Mouse (Mus musculus) monocyte, adult 5-6 weeks (primary cell): ENCODE results near the gene 1110057P08Rik. TPM values are rescaled to one million over a fixed set of nuclear protein-coding genes. Genes with fewer than 3 reads are reported as not detected.
"Not testable (repeated sequence)": the region's sequence is repeated elsewhere in the genome, so short reads cannot be mapped to it uniquely, and the experiment has no call there.

Experiments
- ATAC-seq: fragments of 153-309, 156-312 bp; replicated peaks from 2 replicates; pipeline ENCODE4 v1.8.0; 2017; ENCODE audit warnings: mild to moderate bottlenecking; ENCODE audit not compliant: low TSS enrichment, insufficient number of reproducible peaks, severe bottlenecking, poor library complexity, low FRiP score
- total RNA-seq: library from RNA; stranded (forward); fragments of 200-1000, 200-491, 200-594 nt; gene quantifications from 3 replicates; pipeline ENCODE4 v1.2.3, GENCODE M21; 2017

Gene 1110057P08Rik
- not detected in 3 replicates for total RNA-seq

DNA sequence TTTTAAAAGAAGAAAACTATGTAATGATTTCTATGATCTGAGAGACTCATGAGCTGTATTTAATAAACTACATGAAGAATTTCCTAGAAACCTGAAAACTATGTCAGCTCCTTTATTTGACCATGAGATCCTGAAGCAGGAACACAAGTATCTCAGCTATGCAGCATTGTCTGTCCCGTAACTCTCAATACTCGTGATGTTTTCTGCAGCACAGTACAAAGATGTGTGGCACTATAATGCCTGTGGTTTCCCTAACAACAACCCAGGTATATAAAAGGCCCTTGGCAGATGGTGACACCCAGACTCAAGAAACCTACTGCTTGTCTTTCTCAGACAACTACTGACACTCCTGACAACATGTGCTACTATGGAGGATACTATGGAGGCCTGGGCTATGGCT lies at the start of gene 1110057P08Rik:
1110057P08Rik (plus strand) TSS at position 301 of the 400 bp plus-strand sequence.
- ATAC-seq: no peak

- ATAC-seq: no peak
These were observed 34.0 kb upstream of the 1110057P08Rik start, which contains the start of gene Gm6358 for GRCm38 (mm10) chr16:89140551-89140950. Gene Gm6358 (plus strand): TSS chr16:89140851.

- no peak for ATAC-seq
These were observed 23.7 kb upstream of the 1110057P08Rik start, which contains the start of gene Gm10061 for GRCm38 (mm10) chr16:89150786-89151185. Gene Gm10061 (plus strand): TSS chr16:89151086.

DNA sequence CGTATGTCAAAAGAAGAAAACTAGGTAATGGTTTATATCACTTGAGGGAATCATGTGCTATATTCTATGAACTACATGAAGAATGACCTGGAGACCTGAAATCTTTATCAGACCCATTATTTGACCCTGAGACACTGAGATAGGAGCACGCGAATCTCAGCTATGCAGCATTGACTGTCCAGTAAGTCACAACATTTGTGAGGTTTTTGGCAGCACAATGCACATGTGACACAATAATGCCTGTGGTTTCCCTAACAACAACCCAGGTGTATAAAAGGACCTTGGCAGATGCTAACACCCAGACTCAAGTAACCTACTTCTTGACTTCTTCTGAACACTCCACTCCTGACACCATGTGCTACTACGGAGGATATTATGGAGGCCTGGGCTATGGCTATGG lies 16.9 kb upstream of the 1110057P08Rik start, which contains the start of gene Gm9789:
Gm9789 (plus strand) TSS at position 301 of the 400 bp plus-strand sequence.
- no peak for ATAC-seq

DNA sequence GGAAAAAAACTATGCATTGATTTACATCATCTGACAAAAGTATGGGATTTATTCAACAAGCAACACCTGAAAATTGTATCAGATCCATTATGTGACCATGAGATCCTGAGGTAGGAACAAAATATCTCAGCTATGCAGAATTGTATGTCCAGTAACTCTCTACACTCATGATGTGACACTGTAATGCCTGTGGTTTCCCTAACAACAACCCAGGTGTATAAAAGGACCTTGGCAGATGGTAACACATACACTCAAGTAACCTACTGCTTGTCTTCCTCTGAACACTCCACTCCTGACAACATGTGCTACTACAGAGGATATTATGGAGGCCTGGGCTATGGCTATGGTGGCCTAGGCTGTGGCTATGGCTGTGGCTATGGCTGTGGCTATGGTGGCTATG lies 5.3 kb upstream of the 1110057P08Rik start, which contains the start of gene Gm7735:
Gm7735 (plus strand) TSS at position 301 of the 400 bp plus-strand sequence.
- not testable (repeated sequence) for ATAC-seq

GRCm38 (mm10) chr16:89188621-89189020 lies 14.1 kb downstream of the 1110057P08Rik start:
- no peak for ATAC-seq

DNA sequence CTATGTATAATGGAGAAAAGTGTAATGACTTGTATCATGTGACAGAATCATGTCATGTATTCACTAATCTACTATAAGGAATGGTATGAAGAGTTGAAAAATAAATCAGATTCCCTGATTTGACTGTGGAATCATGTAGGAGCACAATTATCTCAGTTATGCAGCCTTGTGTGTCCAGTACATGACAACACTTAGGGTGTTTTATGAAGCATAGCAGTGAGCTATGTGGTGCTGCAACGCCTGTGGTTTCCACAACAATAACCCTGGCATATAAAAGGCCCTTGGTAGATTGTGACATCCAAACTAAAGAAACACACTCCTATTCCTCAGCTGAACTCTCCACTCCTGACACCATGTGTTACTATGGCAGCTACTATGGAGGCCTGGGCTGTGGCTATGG lies 31.0 kb downstream of the 1110057P08Rik start, which contains the start of gene Krtap20-2:
Krtap20-2 (plus strand) TSS at position 301 of the 400 bp plus-strand sequence.
- no peak for ATAC-seq

Other genes starting within 250 kb of the 1110057P08Rik start
- gene Krtap19-9b, start 242.5 kb upstream of the 1110057P08Rik start, total RNA-seq: not detected in 3 replicates
- gene Krtap16-3, start 211.9 kb upstream of the 1110057P08Rik start, total RNA-seq: not detected in 3 replicates
- gene Krtap22-2, start 164.0 kb upstream of the 1110057P08Rik start, total RNA-seq: not detected in 3 replicates
- gene Gm10229, start 159.5 kb upstream of the 1110057P08Rik start, total RNA-seq: not detected in 3 replicates
- not detected in 3 replicates for gene Krtap6-1, start 143.0 kb upstream of the 1110057P08Rik start, total RNA-seq
- gene Gm10228, start 133.3 kb upstream of the 1110057P08Rik start, total RNA-seq: not detected in 3 replicates
- gene Krtap6-5, start 126.9 kb upstream of the 1110057P08Rik start, total RNA-seq: not detected in 3 replicates
- gene 1110025L11Rik, start 110.7 kb upstream of the 1110057P08Rik start, total RNA-seq: not detected in 3 replicates
- gene Krtap6-3, start 90.7 kb upstream of the 1110057P08Rik start, total RNA-seq: not detected in 3 replicates
- gene Gm6358, start 33.9 kb upstream of the 1110057P08Rik start, total RNA-seq: not detected in 3 replicates
- gene Gm10061, start 23.6 kb upstream of the 1110057P08Rik start, total RNA-seq: not detected in 3 replicates
- not detected in 3 replicates for gene Gm9789, start 16.8 kb upstream of the 1110057P08Rik start, total RNA-seq
- gene Gm7735, start 5.2 kb upstream of the 1110057P08Rik start, total RNA-seq: not detected in 3 replicates
- gene Krtap20-2, start 31.1 kb downstream of the 1110057P08Rik start, total RNA-seq: not detected in 3 replicates
- gene Krtap21-1, start 229.1 kb downstream of the 1110057P08Rik start, total RNA-seq: not detected in 3 replicates
- gene Krtap6-2, start 245.4 kb downstream of the 1110057P08Rik start, total RNA-seq: not detected in 3 replicates